Mouse (Mus musculus) forebrain, embryonic 11.5 days (tissue): ENCODE measurements around the gene Rufy1. TPM values are rescaled to one million over a fixed set of nuclear protein-coding genes. Genes with fewer than 3 reads are reported as not detected.

ENCODE experiments used
- ATAC-seq: fragments of 200-750 bp; cut with Nextera tagmentation; replicated peaks from 2 replicates; pipeline ENCODE4 v1.8.0; 2017; ENCODE audit warnings: moderate TSS enrichment; ENCODE audit not compliant: low FRiP score
- DNase-seq: peaks from one replicate; pipeline ENCODE4 v3.0.0-alpha.2; 2017; ENCODE audit warnings: low spot score
- H3K27ac ChIP-seq: fragments of 300-500 bp; sonication (generic); 2 replicates; pipeline ENCODE4 v1.5.1; 2014; ENCODE audit warnings: low read depth, low read length
- H3K27me3 ChIP-seq: fragments of 300-500 bp; sonication (generic); 2 replicates; pipeline ENCODE4 v1.6.1; 2014; ENCODE audit warnings: mild to moderate bottlenecking, low read length, mixed read lengths; ENCODE audit not compliant: control insufficient read depth, insufficient read depth
- H3K36me3 ChIP-seq: fragments of 300-500 bp; sonication (generic); 2 replicates; pipeline ENCODE4 v1.6.1; 2014; ENCODE audit warnings: mild to moderate bottlenecking, low read length, moderate library complexity, mixed read lengths; ENCODE audit not compliant: control insufficient read depth, insufficient read depth
- H3K4me1 ChIP-seq: fragments of 300-500 bp; sonication (generic); replicated peaks from 2 replicates; pipeline ENCODE4 v1.6.1; 2014; ENCODE audit warnings: low read length, mixed read lengths; ENCODE audit not compliant: control insufficient read depth, insufficient read depth
- H3K4me2 ChIP-seq: fragments of 300-500 bp; sonication (generic); 2 replicates; pipeline ENCODE4 v1.6.1; 2014; ENCODE audit warnings: low read depth, mild to moderate bottlenecking, low read length, moderate library complexity, mixed read lengths; ENCODE audit not compliant: severe bottlenecking
- H3K4me3 ChIP-seq: fragments of 300-500 bp; sonication (generic); 2 replicates; pipeline ENCODE4 v1.5.1; 2014; ENCODE audit warnings: low read depth, low read length
- H3K9ac ChIP-seq: fragments of 300-500 bp; sonication (generic); 2 replicates; pipeline ENCODE4 v1.6.1; 2014; ENCODE audit warnings: low read length
- H3K9me3 ChIP-seq: fragments of 300-500 bp; sonication (generic); 2 replicates; pipeline ENCODE4 v1.6.1; 2016; ENCODE audit warnings: low read length, mixed read lengths; ENCODE audit not compliant: control insufficient read depth
- WGBS: fragments of 180-500 bp; shearing (Covaris S2); extraction: QIAGEN DNeasy Blood & Tissue Kit; methylation state at CpG from one replicate; pipeline ENCODE4 v1.1.7; 2014; 5-methylcytosine and 5-hydroxymethylcytosine counted together
- polyA plus RNA-seq: library from polyadenylated mRNA; unstranded; fragments of >200 nt; fragmentation: Nextera tagmentation; extraction: Ambion mirVana; gene quantifications from 2 replicates; pipeline ENCODE4 v1.2.1, GENCODE M21; 2014

The Rufy1 gene
- polyA plus RNA-seq, 1 experiment from 2014 or later = 23.9 TPM

DNA sequence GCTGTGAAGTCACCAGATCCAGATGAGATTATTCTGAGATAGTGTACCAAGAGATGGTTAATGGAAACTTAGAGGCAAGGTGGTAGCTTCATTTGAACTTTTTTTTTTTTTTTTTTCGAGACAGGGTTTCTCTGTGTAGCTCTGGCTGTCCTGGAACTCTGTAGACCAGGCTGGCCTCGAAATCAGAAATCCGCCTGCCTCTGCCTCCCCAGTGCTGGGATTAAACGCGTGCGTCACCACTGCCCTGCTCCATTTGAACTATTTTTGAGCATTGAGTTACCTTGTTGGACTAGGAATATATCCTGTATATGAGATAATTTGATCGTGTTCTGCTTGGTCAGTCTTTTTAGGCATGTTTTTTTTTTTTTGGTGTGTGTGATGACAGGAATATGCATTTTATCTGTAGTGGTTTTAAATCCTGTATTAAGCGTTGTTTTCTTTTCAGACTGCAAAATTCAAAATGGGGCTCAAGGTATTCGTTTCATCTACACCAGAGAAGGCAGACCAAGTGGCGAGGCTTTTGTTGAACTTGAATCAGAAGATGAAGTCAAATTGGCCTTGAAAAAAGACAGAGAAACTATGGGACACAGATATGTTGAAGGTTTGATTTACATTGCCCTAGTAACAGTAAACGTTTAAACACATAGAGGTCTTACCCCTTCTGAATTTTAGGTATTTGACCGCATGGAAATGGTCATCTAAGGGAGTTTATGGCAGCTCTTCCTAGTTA lies 51.7 kb downstream of the Rufy1 start:
- WGBS = 77% methylated on average over 12 of the region's 12 CpGs
- Histone ChIP-seq H3K36me3 (peaks cover 9% of the 10 kb centered on the region; the same call in 1 of the 2 replicates), H3K9ac (peak overlapping the region; percentile 100), H3K4me2 (peak overlapping the region; percentile 98), H3K27me3 (no peaks in the 10 kb centered on the region), H3K27ac (no peak overlapping the region), H3K4me3 (peak overlapping the region; percentile 95), H3K4me1 (peaks cover 18% of the 10 kb centered on the region), H3K9me3 (no peaks in the 10 kb centered on the region)
- peak; percentile 32 for DNase-seq
- ATAC-seq = no peak

DNA sequence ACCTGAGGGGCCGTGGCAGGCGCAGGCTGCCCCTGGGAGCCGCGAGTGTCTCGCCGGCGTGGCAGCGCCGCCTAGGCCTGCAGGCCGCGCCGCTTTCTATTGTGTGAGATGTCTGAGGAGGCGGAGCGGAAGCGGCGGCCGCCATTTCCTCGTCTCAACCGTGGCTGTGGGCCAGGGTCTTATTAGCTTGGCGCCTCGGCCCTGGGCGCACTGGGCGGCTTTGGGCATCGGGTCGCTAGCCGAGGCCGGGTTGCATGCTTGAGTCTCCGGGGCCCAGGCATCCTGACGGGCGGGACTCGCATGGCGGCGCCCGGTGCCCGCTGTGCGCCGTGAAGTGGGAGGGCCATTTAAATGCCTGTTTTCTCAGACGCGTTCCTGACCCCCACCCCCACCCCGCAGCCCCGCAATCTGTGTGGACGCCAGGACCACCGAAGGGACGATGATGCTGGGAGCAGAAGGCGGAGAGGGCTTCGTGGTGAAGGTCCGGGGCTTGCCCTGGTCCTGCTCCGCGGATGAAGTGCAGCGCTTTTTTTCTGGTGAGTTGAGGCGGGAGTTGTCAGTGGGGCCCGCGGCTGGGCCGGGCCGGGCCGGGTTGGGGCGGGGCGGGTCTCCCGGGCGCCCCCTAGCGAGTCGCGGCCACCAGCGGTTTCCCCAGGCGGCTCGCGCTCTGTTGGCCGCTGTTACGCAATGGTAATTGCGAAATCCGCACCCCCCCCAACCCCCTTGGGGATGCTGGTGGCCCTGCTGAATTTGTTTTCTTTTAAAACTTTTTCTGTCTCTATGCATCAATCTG lies 52.8 kb downstream of the Rufy1 start:
- Histone ChIP-seq H3K4me1 (peaks cover 18% of the 10 kb centered on the region), H3K27ac (peak overlapping the region; percentile 99), H3K36me3 (peaks cover 9% of the 10 kb centered on the region; the same call in 1 of the 2 replicates), H3K4me3 (peak overlapping the region; percentile 95), H3K9ac (peak overlapping the region; percentile 100), H3K9me3 (no peaks in the 10 kb centered on the region), H3K27me3 (no peaks in the 10 kb centered on the region), H3K4me2 (peak overlapping the region; percentile 98)
- 1% methylated on average over 69 of the region's 71 CpGs for WGBS
- DNase-seq (peak; percentile 93), ATAC-seq (peak; percentile 81)

DNA sequence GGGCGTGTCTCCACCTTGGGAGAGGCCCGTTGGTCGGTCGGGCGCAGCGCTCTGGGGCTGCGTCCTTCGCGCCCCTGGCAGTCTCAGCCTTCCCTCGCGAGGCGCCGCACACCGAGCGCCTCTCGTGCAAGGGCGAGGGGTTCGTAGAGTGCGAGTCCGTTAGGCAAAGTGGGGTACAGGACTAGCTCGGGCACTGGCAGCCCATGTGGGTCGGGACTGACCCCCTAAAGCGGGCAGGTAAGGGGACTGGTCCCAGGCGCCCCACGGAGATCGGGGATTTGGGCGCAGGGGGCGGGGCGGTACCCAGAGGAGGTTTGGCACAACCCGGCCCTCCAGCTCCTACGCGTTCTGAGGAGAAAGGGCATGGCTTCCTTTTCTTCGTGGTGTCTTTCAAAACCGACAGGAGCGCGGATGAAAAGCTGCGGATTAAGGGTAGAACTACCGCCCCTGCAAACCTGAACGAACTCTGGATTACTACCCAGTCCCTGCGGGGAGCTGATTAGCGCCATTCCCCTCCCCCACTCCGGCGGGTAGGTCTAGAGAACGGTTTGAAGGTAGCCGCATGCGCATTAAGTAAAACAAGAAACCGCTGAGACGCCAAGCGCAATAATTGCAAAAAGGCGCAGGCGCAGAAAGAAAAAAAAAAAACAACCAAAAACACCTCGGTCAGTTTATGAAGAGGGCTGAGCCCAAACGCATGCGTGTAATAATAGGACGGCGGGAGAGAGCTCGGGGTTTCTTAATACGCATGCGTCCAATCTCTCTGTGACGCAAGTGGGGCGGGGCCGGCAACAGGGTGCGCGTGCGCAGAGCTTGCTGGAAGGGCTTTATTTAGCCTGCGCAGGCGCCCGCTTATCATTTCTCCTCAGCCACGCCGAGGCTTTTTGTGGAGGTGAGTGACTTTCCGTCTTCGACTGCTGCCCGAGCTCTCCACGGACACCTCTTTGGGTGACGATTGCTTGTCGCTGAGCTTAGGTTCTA lies 53.7 kb downstream of the Rufy1 start, which contains the start of gene Hnrnph1:
Gene Hnrnph1, plus strand, starts transcription at position 80 of the 981 bp plus-strand sequence.
- WGBS = under 1% methylated on average over 74 of the region's 76 CpGs
- Histone ChIP-seq H3K4me1 (peaks cover 18% of the 10 kb centered on the region), H3K36me3 (peaks cover 4% of the 10 kb centered on the region; the same call in 1 of the 2 replicates), H3K4me3 (peak within 1 kb of the TSS; percentile 95), H3K9ac (peak within 1 kb of the TSS; percentile 100), H3K9me3 (no peaks in the 10 kb centered on the region), H3K27ac (peak within 1 kb of the TSS; percentile 99), H3K27me3 (no peaks in the 10 kb centered on the region), H3K4me2 (peak within 1 kb of the TSS; percentile 98)
- peak; percentile 99 for DNase-seq
- ATAC-seq = peak; percentile 90

GRCm38 (mm10) chr11:50376156-50376790 lies 54.7 kb downstream of the Rufy1 start:
- DNase-seq (peak; percentile 44), ATAC-seq (no peak)
- H3K4me3 ChIP-seq = peak overlapping the region; percentile 95
- no peaks in the 10 kb centered on the region for H3K27me3 ChIP-seq
- 21% methylated on average over 10 of the region's 10 CpGs for WGBS
- peaks cover 4% of the 10 kb centered on the region; the same call in 1 of the 2 replicates for H3K36me3 ChIP-seq
- peak overlapping the region; percentile 98 for H3K4me2 ChIP-seq
- H3K9me3 ChIP-seq = no peaks in the 10 kb centered on the region
- H3K9ac ChIP-seq = peak overlapping the region; percentile 100
- peak overlapping the region; percentile 99 for H3K27ac ChIP-seq
- peaks cover 19% of the 10 kb centered on the region for H3K4me1 ChIP-seq

GRCm38 (mm10) chr11:50375421-50375820 lies 55.5 kb downstream of the Rufy1 start:
- Histone ChIP-seq H3K27ac (no peak overlapping the region), H3K4me1 (peaks cover 19% of the 10 kb centered on the region), H3K4me3 (no peak overlapping the region), H3K9me3 (no peaks in the 10 kb centered on the region), H3K4me2 (no peak overlapping the region), H3K36me3 (peaks cover 4% of the 10 kb centered on the region; the same call in 1 of the 2 replicates), H3K27me3 (no peaks in the 10 kb centered on the region), H3K9ac (no peak overlapping the region)
- DNase-seq = peak; percentile 40
- 42% methylated on average over 5 of the region's 5 CpGs for WGBS
- ATAC-seq = no peak

- Histone ChIP-seq H3K36me3 (no peaks in the 10 kb centered on the region; the same call in 1 of the 2 replicates), H3K4me1 (peaks cover 15% of the 10 kb centered on the region; the same call in 1 of the 2 replicates), H3K27me3 (no peaks in the 10 kb centered on the region), H3K4me2 (no peak overlapping the region), H3K4me3 (no peak overlapping the region), H3K27ac (no peak overlapping the region), H3K9me3 (no peaks in the 10 kb centered on the region), H3K9ac (no peak overlapping the region)
- 84% methylated on average over 13 of the region's 13 CpGs for WGBS
- ATAC-seq (no peak), DNase-seq (peak; percentile 43)
Measured at GRCm38 (mm10) chr11:50374286-50375015, 56.5 kb downstream of the Rufy1 start.

DNA sequence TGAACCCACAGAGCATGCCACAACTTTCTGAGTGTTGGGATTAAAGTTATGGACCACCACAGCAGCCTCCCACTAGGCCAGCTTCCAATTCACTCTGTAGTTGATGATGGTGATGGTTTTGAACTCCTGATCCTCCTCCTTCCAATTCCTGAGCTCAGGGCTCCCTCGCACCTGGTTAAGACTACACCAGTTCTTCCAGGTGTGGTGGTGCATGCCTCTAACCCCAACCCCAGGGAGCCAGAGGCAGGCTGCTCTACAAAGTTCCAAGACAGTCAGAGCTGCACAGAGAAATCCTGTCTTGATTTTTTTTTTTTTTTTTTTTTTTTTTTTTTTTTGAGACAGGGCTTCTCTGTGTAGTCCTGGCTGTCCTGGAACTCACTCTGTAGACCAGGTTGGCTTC lies 57.3 kb downstream of the Rufy1 start:
- 92% methylated on average over 1 of the region's 1 CpGs for WGBS
- peak; percentile 16 for DNase-seq

More for the DNA sequence above, 57.3 kb downstream of the Rufy1 start:
- Histone ChIP-seq H3K27ac (no peak overlapping the region), H3K9ac (no peak overlapping the region), H3K27me3 (no peaks in the 10 kb centered on the region), H3K4me1 (peaks cover 10% of the 10 kb centered on the region; the same call in 1 of the 2 replicates), H3K36me3 (no peaks in the 10 kb centered on the region), H3K4me3 (no peak overlapping the region), H3K4me2 (no peak overlapping the region), H3K9me3 (no peaks in the 10 kb centered on the region)
- no peak for ATAC-seq
